10 mouse cellular contexts compared by ENCODE assay signal in genomic region chr7:87246940-87247339, GRCm38 (mm10). TPM values are rescaled to one million over a fixed set of nuclear protein-coding genes. Genes with fewer than 3 reads are reported as not detected.
DNase-seq lines count a peak whose midpoint lies in the region; ATAC-seq and TF ChIP-seq lines count a peak whose summit lies in the region.
"Had no signal": no experiment of that assay in that cellular context is flagged by ENCODE, and none has a peak within 500 bp of the region (broad histone marks: within the 10 kb centered on the region; RNA-seq: fewer than 3 reads in every experiment).

No protein-coding gene starts in this region.

- intact Hi-C loops in gastrocnemius, postnatal 36 days (cut with DNase I), result no loop called here

- H3K9ac ChIP-seq in kidney, postnatal 0 days (ENCODE audit: low read depth, low read length), result peak overlapping the region; percentile 82
- H3K9ac ChIP-seq in embryonic facial prominence, embryonic 12.5 days, result peak overlapping the region; percentile 80
- peak overlapping the region; percentile 70 for H3K9ac ChIP-seq in intestine, embryonic 14.5 days (ENCODE audit: low read length)
- peak overlapping the region; percentile 72 for H3K9ac ChIP-seq in midbrain, postnatal 0 days (replicated peaks; ENCODE audit: low read length, poor library complexity, severe bottlenecking)

- H3K4me3 ChIP-seq in kidney, postnatal 0 days (replicated peaks; ENCODE audit: low read depth, low read length), result peak overlapping the region; percentile 70
- peak overlapping the region; percentile 70 for H3K4me3 ChIP-seq in embryonic facial prominence, embryonic 12.5 days
- peak overlapping the region; percentile 62 for H3K4me3 ChIP-seq in intestine, embryonic 14.5 days (ENCODE audit: low read depth, low read length)
- peak overlapping the region; percentile 75 for H3K4me3 ChIP-seq in midbrain, postnatal 0 days (ENCODE audit: low read depth, low read length)

- H3K36me3 ChIP-seq in kidney, postnatal 0 days (ENCODE audit: insufficient read depth, low read length), result no peaks in the 10 kb centered on the region
- H3K36me3 ChIP-seq in embryonic facial prominence, embryonic 12.5 days, result no peaks in the 10 kb centered on the region
- no peaks in the 10 kb centered on the region; the same call in 1 of the 2 replicates for H3K36me3 ChIP-seq in intestine, embryonic 14.5 days (ENCODE audit: control insufficient read depth, insufficient read depth, low read length)
- H3K36me3 ChIP-seq in midbrain, postnatal 0 days (ENCODE audit: insufficient read depth, low read length), result no peaks in the 10 kb centered on the region

- ATAC-seq in kidney, postnatal 0 days (replicated peaks; ENCODE audit: low FRiP score, low read depth), result no peak
- ATAC-seq in embryonic facial prominence, embryonic 12.5 days (ENCODE audit: insufficient number of reproducible peaks, insufficient read depth, low FRiP score, low TSS enrichment), result no peak
- no peak for ATAC-seq in intestine, embryonic 14.5 days (replicated peaks; ENCODE audit: low FRiP score, low TSS enrichment, low read depth)
- ATAC-seq in midbrain, postnatal 0 days (ENCODE audit: low FRiP score), result no peak; the same call in 1 of the 2 replicates

- TF ChIP-seq CTCF in kidney, postnatal 0 days (IDR thresholded peaks at IDR 0.05; ENCODE audit: low read depth), result no peak
- TF ChIP-seq CTCF in midbrain, postnatal 0 days (IDR thresholded peaks at IDR 0.05), result no peak

- 64% methylated on average over 1 of the region's 1 CpGs for WGBS in kidney, postnatal 0 days
- 68% methylated on average over 1 of the region's 1 CpGs for WGBS in embryonic facial prominence, embryonic 12.5 days
- 64% methylated on average over 1 of the region's 1 CpGs for WGBS in intestine, embryonic 14.5 days
- WGBS in midbrain, postnatal 0 days, result 71% methylated on average over 1 of the region's 1 CpGs

- H3K4me1 ChIP-seq in kidney, postnatal 0 days (replicated peaks; ENCODE audit: insufficient read depth, low read length), result no peaks in the 10 kb centered on the region
- H3K4me1 ChIP-seq in embryonic facial prominence, embryonic 12.5 days, result peaks cover 6% of the 10 kb centered on the region; the same call in 1 of the 2 replicates
- peaks cover 8% of the 10 kb centered on the region; the same call in 1 of the 2 replicates for H3K4me1 ChIP-seq in intestine, embryonic 14.5 days (replicated peaks; ENCODE audit: control insufficient read depth, insufficient read depth, low read length)
- H3K4me1 ChIP-seq in midbrain, postnatal 0 days (ENCODE audit: insufficient read depth, low read length), result peaks cover 5% of the 10 kb centered on the region; the same call in 1 of the 2 replicates

- no peaks in the 10 kb centered on the region for H3K9me3 ChIP-seq in kidney, postnatal 0 days (replicated peaks; ENCODE audit: low read length)
- H3K9me3 ChIP-seq in embryonic facial prominence, embryonic 12.5 days, result no peaks in the 10 kb centered on the region
- H3K9me3 ChIP-seq in intestine, embryonic 14.5 days (ENCODE audit: control insufficient read depth, low read length), result no peaks in the 10 kb centered on the region
- no peaks in the 10 kb centered on the region for H3K9me3 ChIP-seq in midbrain, postnatal 0 days (ENCODE audit: low read length)

- peak overlapping the region; percentile 78 for H3K27ac ChIP-seq in kidney, postnatal 0 days
- H3K27ac ChIP-seq in embryonic facial prominence, embryonic 12.5 days, result peak overlapping the region; percentile 84
- H3K27ac ChIP-seq in intestine, embryonic 14.5 days (ENCODE audit: low read depth), result peak overlapping the region; percentile 64; the same call in 1 of the 2 replicates
- no peak overlapping the region for H3K27ac ChIP-seq in midbrain, postnatal 0 days (ENCODE audit: low read depth, low read length)
- H3K27ac ChIP-seq: macrophage had no signal

- no peak for DNase-seq in kidney, postnatal 0 days (ENCODE audit: low spot score)
- DNase-seq in kidney, postnatal 25 days, result no peak
- DNase-seq in intestine, embryonic 14.5 days (ENCODE audit: low spot score), result no peak
- no peak for DNase-seq in midbrain, postnatal 0 days (ENCODE audit: low spot score)
- DNase-seq in gastrocnemius, postnatal 36 days, result no peak
- no peak for DNase-seq in kidney, adult 9 months
- no peak for DNase-seq in kidney, postnatal 10 days

- no peaks in the 10 kb centered on the region for H3K27me3 ChIP-seq in kidney, postnatal 0 days (ENCODE audit: insufficient read depth, low read length)
- no peaks in the 10 kb centered on the region for H3K27me3 ChIP-seq in embryonic facial prominence, embryonic 12.5 days
- no peaks in the 10 kb centered on the region for H3K27me3 ChIP-seq in intestine, embryonic 14.5 days (replicated peaks; ENCODE audit: control insufficient read depth, insufficient read depth, low read length)
- no peaks in the 10 kb centered on the region for H3K27me3 ChIP-seq in midbrain, postnatal 0 days (ENCODE audit: insufficient read depth, low read length)

- peak overlapping the region; percentile 78 for H3K4me2 ChIP-seq in kidney, postnatal 0 days (ENCODE audit: low read length)
- H3K4me2 ChIP-seq in embryonic facial prominence, embryonic 12.5 days (replicated peaks), result peak overlapping the region; percentile 59
- H3K4me2 ChIP-seq in intestine, embryonic 14.5 days (ENCODE audit: low read length), result peak overlapping the region; percentile 51
- peak overlapping the region; percentile 85 for H3K4me2 ChIP-seq in midbrain, postnatal 0 days (ENCODE audit: low read depth, low read length, poor library complexity, severe bottlenecking)

RNA-seq across cellular contexts. Expression of gene Nox4, which starts 1.0 kb away (rescaled TPM):
- polyA plus RNA-seq in kidney, postnatal 0 days (2015; fragmentation: Nextera tagmentation; extraction: Ambion mirVana), result 9.8 and 13.1 TPM in 2 replicates
- polyA plus RNA-seq in embryonic facial prominence, embryonic 12.5 days (2016; fragmentation: Nextera tagmentation; extraction: Ambion mirVana), result 6.9 and 8.7 TPM in 2 replicates
- polyA plus RNA-seq in intestine, embryonic 14.5 days (2014; fragmentation: Nextera tagmentation; extraction: Ambion mirVana), result 4.8 and 5.9 TPM in 2 replicates
- 2.6 and 2.7 TPM in 2 replicates for total RNA-seq in midbrain, postnatal 0 days (2014; rRNA removed)
- polyA plus RNA-seq in midbrain, postnatal 0 days (2015; fragmentation: Nextera tagmentation; extraction: Ambion mirVana), result 0.80 and 0.99 TPM in 2 replicates
- 1 to 10 TPM; 1.5 to 1.9 TPM for total RNA-seq in gastrocnemius, postnatal 36 days (2021)
- total RNA-seq: common myeloid progenitor, adult 5-6 weeks had no signal
- polyA plus RNA-seq: macrophage had no signal
